Mouse (Mus musculus) gastrocnemius, postnatal 14 days (tissue): ENCODE data around the gene Slc17a4. TPM values are rescaled to one million over a fixed set of nuclear protein-coding genes. Genes with fewer than 3 reads are reported as not detected.

Experiments used
- DNase-seq: peaks from one replicate; pipeline ENCODE4 v3.0.0; 2021; ENCODE audit warnings: mixed read lengths
- intact Hi-C: fragments of 180-260 bp; cut with DNase I; formaldehyde crosslinking; loops from one replicate; pipeline ENCODE4 v1.15.1; 2025; ENCODE audit warnings: low total_unique reads
- long read RNA-seq, 2 experiments: library from polyadenylated mRNA; stranded (forward); transcript quantifications; one replicate each; pipeline ENCODE4 v2.0.0; 2021
- total RNA-seq, 2 experiments: library from RNA; stranded (reverse); gene quantifications; 2 replicates each; pipeline ENCODE4 v1.2.3; 2021

Slc17a4 gene
- total RNA-seq = not detected
- long read RNA-seq, experiment 1 = 0 reads
- long read RNA-seq, experiment 2 = 0 reads

DNA sequence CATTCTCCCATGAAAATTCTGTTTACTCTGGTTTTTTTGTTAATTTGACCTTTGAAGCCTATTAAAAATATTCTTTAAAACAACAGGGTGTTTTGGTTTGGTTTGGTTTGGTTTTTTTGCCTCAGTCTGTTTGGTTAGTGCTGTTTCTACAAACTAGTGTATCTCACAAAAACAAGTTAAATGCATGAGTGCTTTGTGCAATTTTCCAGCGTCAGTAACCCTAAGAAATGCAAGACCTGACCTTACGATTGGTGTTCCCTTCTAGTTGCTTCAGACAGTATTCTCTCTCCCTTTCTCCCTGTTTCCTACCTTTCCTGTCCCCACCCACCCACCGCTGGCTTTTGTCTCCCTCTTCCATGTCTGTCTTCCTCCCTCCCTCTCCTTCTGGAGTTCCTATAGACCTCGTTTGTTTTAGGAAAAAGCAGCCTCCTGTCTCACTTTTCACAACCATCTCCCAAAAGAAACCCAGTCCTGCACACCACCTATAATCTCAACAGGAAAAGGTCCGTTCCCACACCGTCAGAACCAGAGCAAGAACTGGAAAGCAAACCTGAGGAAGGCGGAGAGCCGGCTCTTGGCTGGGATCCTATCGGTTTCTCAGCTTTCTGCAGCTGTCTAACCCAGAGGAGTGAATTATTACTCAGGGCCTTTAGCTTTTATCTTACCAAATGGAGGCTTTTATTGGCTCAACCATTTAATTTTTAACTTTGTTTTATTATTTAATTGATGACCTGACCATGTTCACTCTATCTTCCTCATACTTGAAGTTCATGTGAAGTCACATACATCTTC, at the start of gene Slc17a4:
TSS of gene Slc17a4 (minus strand) at position 634 of the 792 bp plus-strand sequence.
- DNase-seq = no peak

GRCm38 (mm10) chr13:23959776-23960175, 45.0 kb upstream of the Slc17a4 start:
- intact Hi-C loops = no loop called here
- DNase-seq = no peak

More for the DNA sequence above, at the start of gene Slc17a4:
- intact Hi-C loops = no loop called here

DNA sequence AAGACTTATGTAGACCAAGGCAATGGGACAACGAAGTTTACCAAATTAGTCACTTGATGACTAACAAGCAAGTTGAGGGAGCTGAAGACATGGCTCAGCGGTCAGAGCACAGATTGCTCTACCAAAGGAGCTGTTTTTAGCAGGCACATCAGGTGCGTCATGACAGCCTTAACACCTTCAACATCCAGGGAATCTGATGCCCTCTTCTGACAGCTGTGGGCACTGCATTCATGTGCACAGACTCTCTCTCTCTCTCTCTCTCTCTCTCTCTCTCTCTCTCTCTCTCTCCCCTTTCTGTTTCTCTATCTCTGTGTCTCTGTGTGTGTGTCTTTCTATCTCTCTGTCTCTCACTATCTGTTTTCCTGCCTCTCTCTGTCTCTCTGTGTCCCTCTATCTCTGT, 36.1 kb upstream of the Slc17a4 start:
- intact Hi-C loops = no loop called here
- DNase-seq = no peak

GRCm38 (mm10) chr13:23949484-23950246, 34.9 kb upstream of the Slc17a4 start:
- intact Hi-C loops = loop anchor here (5.0 kb wide), 1 partner anchor 122 kb away; no protein-coding TSS in a partner anchor
- no peak for DNase-seq

GRCm38 (mm10) chr13:23946254-23946653, 31.4 kb upstream of the Slc17a4 start:
- intact Hi-C loops = loop anchor here (5.0 kb wide), 1 partner anchor 119 kb away; no protein-coding TSS in a partner anchor
- DNase-seq = no peak

DNA sequence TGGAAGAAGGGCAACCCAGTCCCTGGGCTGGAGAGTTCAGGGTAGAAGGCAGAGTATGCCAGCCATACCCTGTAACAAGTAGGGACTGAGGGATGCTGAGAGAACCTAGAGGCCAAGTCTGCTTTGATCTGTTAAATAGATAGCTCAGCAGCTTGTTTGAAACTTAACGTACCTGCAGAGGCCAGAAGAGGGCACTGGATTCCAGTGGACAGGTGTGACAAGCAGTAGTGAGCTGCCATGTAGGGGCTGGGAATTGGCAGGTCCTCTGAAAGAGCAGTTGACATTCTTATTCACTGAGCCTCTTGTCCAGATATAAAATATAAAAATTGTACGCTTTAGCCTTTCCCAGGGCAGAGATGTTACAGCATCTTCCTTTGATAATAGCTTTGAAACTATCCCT, 28.1 kb upstream of the Slc17a4 start:
- intact Hi-C loops = no loop called here
- DNase-seq = no peak

DNA sequence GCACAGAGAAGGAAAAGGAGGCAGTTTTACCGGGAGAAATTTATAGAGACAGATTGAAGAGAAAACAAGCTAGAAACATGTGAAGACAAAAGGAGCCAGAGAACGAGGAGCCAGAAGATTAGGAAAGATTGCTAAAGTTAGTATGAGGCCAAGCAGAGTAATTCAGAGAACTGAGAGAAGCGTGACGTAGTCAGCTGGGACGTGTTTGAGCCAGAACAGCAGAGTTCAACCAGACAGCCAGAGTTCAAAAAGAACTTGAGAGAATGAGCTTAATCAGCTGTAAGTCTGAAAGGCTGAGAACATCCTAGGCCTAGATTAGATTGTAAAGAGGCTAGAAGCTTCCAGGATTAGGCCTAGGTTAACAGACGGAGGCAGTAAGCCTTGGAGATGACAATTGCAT, 25.5 kb upstream of the Slc17a4 start:
- intact Hi-C loops = no loop called here
- no peak for DNase-seq

DNA sequence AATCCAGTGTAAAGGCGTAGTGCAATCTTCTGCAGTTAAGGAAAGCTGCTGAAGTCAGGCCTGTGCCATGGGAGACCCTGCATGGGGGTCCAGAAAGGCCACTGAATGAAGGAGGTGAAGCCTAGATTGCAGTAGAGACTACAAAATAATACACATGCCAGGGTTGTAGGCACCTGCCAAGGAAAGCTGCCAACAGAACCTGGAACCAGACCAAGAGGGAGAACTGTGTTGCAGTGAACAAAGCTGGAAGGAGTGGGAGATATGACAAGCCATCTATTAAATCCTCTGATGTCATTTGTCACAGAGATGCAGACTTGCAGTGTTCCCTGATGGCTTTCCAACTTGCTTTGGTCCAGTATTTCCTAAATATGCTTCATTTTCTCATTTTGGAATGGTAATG, 23.9 kb upstream of the Slc17a4 start:
- intact Hi-C loops = no loop called here
- no peak for DNase-seq

- DNase-seq = no peak
- intact Hi-C loops = no loop called here
Observed at GRCm38 (mm10) chr13:23934211-23934520, 19.4 kb upstream of the Slc17a4 start, which contains the start of gene Hist1h2aa. Gene Hist1h2aa (plus strand): TSS chr13:23934462.

DNA sequence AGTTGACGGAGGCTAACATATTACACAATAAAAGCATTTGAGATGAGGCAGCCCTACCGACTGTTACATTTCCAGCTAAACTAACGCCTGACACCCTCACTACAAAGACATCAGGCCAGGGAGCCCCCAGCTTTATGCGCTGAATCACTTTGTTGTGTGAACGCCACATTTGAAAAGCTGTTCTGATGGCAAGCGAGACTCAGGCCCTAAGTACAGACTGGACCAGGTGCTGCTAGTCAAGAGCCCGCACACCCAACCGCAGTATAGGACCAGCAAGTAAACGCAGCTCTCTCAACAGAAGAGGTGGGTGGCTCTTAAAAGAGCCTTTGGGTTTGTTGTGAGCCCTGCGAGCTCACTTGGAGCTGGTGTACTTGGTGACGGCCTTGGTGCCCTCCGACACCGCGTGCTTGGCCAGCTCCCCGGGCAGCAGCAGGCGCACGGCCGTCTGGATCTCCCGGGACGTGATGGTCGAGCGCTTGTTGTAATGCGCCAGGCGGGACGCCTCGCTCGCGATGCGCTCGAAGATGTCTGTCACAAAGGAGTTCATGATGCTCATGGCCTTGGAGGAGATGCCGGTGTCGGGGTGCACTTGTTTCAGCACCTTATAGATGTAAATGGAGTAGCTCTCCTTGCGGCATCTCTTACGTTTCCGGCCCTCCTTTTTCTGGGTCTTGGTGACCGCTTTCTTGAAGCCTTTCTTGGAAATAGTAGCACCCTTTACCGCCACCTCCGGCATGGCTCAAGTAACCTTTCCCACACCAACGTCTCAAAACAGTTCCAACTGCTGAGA, 18.8 kb upstream of the Slc17a4 start, which contains the start of gene Hist1h2ba:
TSS of gene Hist1h2ba (minus strand) at position 736 of the 790 bp plus-strand sequence.
- intact Hi-C loops = no loop called here
- DNase-seq = no peak

DNA sequence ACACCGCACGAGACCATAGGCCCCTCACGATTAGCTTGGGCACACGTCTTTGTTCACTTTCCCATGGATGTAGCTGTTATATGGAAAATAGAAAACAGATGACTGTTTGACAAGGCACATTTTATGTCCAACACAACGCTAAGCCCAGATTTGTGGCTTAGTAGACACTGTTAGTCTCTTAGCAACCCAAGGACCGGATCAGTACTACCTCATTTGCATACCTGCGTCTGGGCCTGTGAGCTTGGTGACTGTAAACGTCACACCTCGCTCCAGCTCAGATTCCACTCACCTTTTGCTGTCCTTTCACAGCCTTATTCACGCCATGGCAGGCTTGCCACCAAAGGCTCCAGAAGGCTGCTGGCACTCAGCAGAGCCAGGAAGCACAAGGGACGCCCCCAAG, 16.1 kb upstream of the Slc17a4 start:
- DNase-seq = no peak
- intact Hi-C loops = no loop called here

DNA sequence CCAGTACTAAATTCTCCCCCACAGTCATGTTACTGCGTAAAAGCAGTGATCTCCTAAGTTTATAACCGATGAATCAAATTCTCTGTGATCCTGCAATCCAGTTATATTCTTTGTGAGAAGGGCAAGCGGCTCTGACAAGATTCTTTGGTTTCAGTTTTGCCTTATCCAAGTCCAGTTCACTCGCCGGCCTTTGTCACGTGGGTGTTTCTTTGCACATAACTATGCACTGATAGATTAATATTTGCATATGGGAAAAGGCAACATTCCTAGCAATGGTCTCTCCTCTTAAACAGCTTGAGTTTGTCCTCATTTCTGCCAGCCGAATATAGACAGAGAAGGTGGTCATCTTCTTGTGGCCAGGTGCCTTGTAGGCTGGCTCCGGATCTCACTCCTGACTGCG, 15.7 kb upstream of the Slc17a4 start:
- intact Hi-C loops = no loop called here
- no peak for DNase-seq

DNA sequence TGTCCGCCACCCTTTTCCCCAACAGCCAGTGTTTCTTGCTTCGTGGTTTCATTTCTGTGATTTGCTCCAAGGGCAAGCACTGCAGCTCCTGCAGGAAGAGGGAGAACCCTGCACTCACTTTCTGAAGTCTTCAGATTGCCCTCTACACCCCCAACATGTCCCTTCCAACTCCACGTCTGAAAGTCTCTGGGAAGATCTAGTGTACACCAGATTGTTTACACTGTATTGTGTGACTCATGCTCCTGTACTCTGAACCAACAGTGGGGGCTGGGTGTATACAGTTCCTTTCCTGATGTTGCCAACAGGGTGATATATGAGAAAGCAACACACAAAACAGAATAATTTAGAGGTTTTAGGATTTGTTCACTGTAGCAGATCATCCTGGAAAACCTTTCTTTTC, 13.8 kb upstream of the Slc17a4 start:
- DNase-seq = no peak
- intact Hi-C loops = no loop called here

DNA sequence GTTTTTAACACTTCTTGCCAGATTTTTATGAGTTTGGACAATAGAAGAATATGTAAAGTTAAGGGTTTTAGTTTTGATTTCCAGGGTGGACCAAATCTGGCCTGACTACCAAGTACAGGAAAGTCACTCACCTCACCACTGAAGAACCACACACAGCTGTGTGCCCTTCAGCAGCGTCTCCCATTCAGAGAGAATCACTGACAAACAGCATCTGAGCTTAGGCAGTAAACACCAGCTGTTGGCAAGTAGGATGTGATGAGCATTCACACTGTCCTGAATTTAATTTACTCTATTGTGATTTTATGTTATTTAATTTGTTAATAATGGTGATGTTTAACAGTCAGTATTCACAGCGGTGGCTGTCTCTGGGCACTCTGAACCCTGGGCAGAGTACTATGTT, 11.0 kb upstream of the Slc17a4 start:
- no peak for DNase-seq

GRCm38 (mm10) chr13:23917674-23918073, 2.9 kb upstream of the Slc17a4 start:
- intact Hi-C loops = no loop called here
- no peak for DNase-seq

More for the DNA sequence above, 11.0 kb upstream of the Slc17a4 start:
- intact Hi-C loops = no loop called here

DNA sequence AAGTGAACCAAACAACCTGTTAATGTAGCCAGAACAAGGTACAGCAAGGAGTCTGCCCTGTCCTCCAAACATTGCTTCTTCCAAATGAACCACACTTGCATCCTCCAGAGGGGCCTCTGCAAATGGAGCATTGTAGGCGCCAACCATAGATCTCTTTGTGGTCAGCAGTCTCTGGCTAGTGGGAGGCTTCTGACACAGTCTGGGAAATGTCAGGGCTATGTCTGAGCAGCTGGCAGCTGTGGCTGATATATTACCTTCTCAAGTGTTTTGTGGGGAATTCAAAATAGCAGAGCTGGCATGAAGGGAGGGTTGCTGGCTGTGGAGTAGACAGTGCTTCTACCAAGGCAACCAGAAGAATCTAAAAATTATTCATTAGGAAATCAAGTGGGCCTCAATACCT, 1.3 kb upstream of the Slc17a4 start:
- peak; percentile 22 for DNase-seq
- intact Hi-C loops = no loop called here

GRCm38 (mm10) chr13:23913791-23914306, 960 bp downstream of the Slc17a4 start:
- intact Hi-C loops = no loop called here
- no peak for DNase-seq

DNA sequence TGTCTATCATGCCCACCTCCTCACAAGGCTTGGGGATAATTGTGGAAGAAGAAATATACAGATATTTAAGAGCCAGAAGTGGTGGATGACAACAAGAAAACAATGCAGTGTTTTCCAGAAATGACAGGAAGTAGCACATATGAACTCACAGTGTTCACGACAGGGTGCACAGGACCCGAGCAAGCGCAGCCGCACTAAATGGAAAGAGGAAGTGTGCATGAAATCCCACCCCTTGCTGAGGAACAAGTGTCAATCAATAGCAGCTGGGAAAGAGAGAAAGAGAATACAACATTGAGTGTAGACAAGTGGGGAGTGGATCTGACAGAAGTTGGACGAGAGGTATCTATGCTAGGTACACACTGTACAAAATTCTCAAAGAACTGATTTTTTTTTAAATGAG, 3.5 kb downstream of the Slc17a4 start:
- DNase-seq = no peak
- intact Hi-C loops = no loop called here

DNA sequence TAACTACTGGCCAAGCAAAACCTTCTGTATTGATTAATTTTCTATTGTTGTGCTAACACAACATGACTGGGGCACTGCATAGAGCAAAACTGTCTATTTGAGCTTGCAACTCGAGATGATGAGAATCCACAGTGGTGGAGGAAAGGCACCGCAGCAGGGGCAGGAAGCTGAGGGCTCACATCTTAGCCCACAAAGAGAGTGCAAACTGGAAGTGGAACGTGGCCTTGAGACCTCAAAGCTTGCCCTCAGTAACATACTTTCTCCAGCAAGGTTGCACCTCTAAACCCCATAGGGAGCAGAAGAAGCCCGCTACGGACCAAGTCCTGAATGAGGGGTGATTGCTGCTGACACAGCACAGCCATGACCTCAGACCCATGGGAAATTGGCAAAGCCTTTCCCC, 4.7 kb downstream of the Slc17a4 start:
- intact Hi-C loops = no loop called here
- DNase-seq = no peak

- DNase-seq = no peak
Observed at GRCm38 (mm10) chr13:23906906-23907305, 7.9 kb downstream of the Slc17a4 start.

More at GRCm38 (mm10) chr13:23906906-23907305, 7.9 kb downstream of the Slc17a4 start:
- intact Hi-C loops = no loop called here
